Mouse (Mus musculus) myocyte (in vitro differentiated cells): ENCODE measurements around the gene Tmem38a.

Experiments used
- CEBPB ChIP-seq: IDR thresholded peaks from 2 replicates; pipeline ENCODE4 v1.6.1; 2011; ENCODE audit warnings: mild to moderate bottlenecking, moderate library complexity; ENCODE audit not compliant: poor library complexity, insufficient read depth, severe bottlenecking
- POLR2A ChIP-seq: IDR thresholded peaks from one replicate; pipeline ENCODE4 v1.6.1; 2011; ENCODE audit warnings: low read depth, mild to moderate bottlenecking, control low read depth, moderate library complexity; ENCODE audit not compliant: insufficient read length
- POLR2AphosphoS2 ChIP-seq: IDR thresholded peaks from one replicate; pipeline ENCODE4 v1.6.1; 2011; ENCODE audit warnings: low read depth, control low read depth; ENCODE audit not compliant: insufficient read length
- SRF ChIP-seq: IDR thresholded peaks from one replicate; pipeline ENCODE4 v1.6.1; 2011; ENCODE audit warnings: low read depth; ENCODE audit not compliant: control insufficient read depth, insufficient read length
- TCF12 ChIP-seq: IDR thresholded peaks from one replicate; pipeline ENCODE4 v1.6.1; 2011; ENCODE audit warnings: mild to moderate bottlenecking, control low read depth; ENCODE audit not compliant: poor library complexity, insufficient read depth, severe bottlenecking
- USF1 ChIP-seq: IDR thresholded peaks from one replicate; pipeline ENCODE4 v1.6.1; 2011; ENCODE audit warnings: low read depth, mild to moderate bottlenecking, control low read depth, moderate library complexity

DNA sequence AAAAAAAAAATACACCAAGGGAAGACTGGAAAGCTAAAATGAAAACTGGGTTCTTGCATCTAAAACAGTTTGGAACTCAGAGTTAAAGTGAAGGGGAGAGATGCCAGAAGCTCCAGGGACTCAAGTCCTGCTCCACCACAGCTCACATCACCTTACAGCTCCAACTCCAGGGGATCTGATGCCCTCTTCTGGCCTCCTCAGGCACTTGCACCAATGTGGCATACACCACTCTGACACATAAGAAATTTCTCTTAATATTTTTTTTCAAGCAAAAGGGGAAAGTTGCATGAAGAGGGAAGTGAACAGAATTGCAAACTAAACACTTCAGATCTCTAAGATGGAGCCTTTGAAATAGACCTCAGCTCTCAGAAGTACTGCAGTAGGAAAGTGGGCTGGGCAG is 32.6 kb upstream of the Tmem38a start:
- no peak for TF ChIP-seq SRF
- TF ChIP-seq CEBPB: no peak
- no peak for TF ChIP-seq TCF12
- TF ChIP-seq POLR2A: no peak
- no peak for TF ChIP-seq USF1
- no peak for TF ChIP-seq POLR2AphosphoS2
